Mouse (Mus musculus): ENCODE measurements around the gene Zglp1.

- no peak for TF ChIP-seq POLR2AphosphoS2 (IDR thresholded peaks at IDR 0.05; ENCODE audit: insufficient read length, low read depth)
- no peak for TF ChIP-seq REST (IDR thresholded peaks at IDR 0.05; ENCODE audit: insufficient read depth, insufficient read length)
- no peak for TF ChIP-seq USF1 (IDR thresholded peaks at IDR 0.05; ENCODE audit: low read depth)
- no peak for TF ChIP-seq POLR2A (IDR thresholded peaks at IDR 0.05; ENCODE audit: insufficient read length, low read depth)
- TF ChIP-seq MAX (IDR thresholded peaks at IDR 0.05; ENCODE audit: low read depth) = no peak
- TF ChIP-seq E2F4 (IDR thresholded peaks at IDR 0.05; ENCODE audit: insufficient read depth) = no peak
- no peak for TF ChIP-seq MYOD1 (IDR thresholded peaks at IDR 0.05; ENCODE audit: control insufficient read depth in 1 of 3, insufficient read length in 2 of 3, low read depth in 2 of 3)
- TF ChIP-seq CEBPB (IDR thresholded peaks at IDR 0.05; ENCODE audit: insufficient read depth, poor library complexity, severe bottlenecking) = no peak
- TF ChIP-seq MYOG (IDR thresholded peaks at IDR 0.05; ENCODE audit: control insufficient read depth in 1 of 3, insufficient read depth in 1 of 3, insufficient read length in 2 of 3, low read depth in 2 of 3) = no peak
- no peak for TF ChIP-seq TCF12 (IDR thresholded peaks at IDR 0.05; ENCODE audit: insufficient read depth, poor library complexity, severe bottlenecking)
- no peak for TF ChIP-seq SRF (IDR thresholded peaks at IDR 0.05; ENCODE audit: control insufficient read depth, insufficient read length, low read depth)
- TF ChIP-seq TCF3 (IDR thresholded peaks at IDR 0.05; ENCODE audit: insufficient read length, low read depth) = no peak
Observed at GRCm38 (mm10) chr9:21097793-21098192, 30.9 kb upstream of the Zglp1 start.

Measured in myocyte (in vitro differentiated cells).